Mouse (Mus musculus): ENCODE data around the gene Olfr1089.

The Olfr1089 gene

DNA sequence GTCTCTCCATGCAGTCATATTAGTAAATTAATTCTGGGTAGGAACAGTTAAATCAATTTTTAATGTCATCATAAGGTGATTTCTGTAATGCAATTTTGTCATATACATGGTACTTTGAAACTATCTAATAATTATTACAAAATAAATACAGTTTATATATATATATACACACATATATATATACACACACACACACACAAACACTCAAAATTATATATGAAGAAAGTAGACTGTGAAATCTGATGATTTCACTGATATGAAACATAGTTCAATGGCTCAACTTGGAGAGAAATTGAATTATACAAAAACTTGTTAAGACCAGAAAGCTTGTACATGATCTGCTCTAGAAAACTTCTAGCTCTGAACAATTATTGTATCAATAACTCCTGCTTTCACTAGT is at the start of gene Olfr1089:
Gene Olfr1089 (minus strand): TSS at position 101 of the 400 bp plus-strand sequence.
- DNase-seq (ENCODE audit: low read depth, low spot score): no peak
- no peaks in the 10 kb centered on the region for H3K27me3 ChIP-seq (ENCODE audit: control insufficient read depth, insufficient read depth, low read length, poor library complexity, severe bottlenecking)

DNA sequence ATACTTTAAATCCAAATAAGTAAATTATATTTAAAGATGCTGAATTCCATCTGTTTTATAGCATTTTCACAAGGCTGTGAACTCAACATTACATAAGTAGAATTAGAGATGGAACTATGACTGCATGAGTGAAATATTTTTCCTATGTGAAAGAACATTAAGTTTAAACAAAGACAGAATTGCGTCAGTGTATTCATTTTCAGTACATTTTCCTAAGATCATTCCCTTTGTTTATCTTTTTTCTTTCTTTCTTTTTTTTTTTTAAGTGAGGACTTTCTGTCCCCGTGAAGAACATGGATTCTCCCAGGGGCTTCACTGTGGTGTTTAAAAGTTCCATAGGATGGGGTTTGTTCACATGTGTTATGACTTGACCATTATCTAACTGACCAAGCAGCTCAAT is 48.7 kb upstream of the Olfr1089 start, which contains the start of gene Olfr1093:
Gene Olfr1093 (plus strand): TSS at position 301 of the 400 bp plus-strand sequence.
- Histone ChIP-seq H3K27me3 (ENCODE audit: control insufficient read depth, insufficient read depth, low read length, poor library complexity, severe bottlenecking) (no peaks in the 10 kb centered on the region), H3K36me3 (ENCODE audit: control insufficient read depth, insufficient read depth, low read length, poor library complexity, severe bottlenecking) (no peaks in the 10 kb centered on the region)
- no peak for DNase-seq (ENCODE audit: low read depth, low spot score)

More for the DNA sequence above, at the start of gene Olfr1089:
- H3K36me3 ChIP-seq (ENCODE audit: control insufficient read depth, insufficient read depth, low read length, poor library complexity, severe bottlenecking): no peaks in the 10 kb centered on the region

DNA sequence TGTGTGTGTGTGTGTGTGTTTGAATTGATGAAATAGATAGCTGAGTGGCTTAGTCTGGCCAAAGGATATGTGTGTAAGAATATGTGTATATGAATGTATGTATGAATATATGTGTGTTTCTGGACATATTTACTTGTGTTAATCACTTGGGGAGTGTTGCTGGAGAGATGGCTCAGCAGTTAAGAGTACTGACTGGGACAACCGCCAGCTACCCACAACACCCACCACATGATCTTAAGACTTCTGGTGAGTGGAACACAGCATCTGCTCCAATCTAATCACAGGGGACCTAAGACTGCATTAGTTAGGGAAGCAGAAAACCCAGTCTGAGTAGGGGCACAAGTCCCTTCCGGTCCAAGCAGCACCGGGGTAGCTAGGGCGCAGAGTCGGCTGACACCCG is 27.5 kb upstream of the Olfr1089 start:
- H3K36me3 ChIP-seq (ENCODE audit: control insufficient read depth, insufficient read depth, low read length, poor library complexity, severe bottlenecking): no peaks in the 10 kb centered on the region
- H3K27me3 ChIP-seq (ENCODE audit: control insufficient read depth, insufficient read depth, low read length, poor library complexity, severe bottlenecking): no peaks in the 10 kb centered on the region
- DNase-seq (ENCODE audit: low read depth, low spot score): no peak

DNA sequence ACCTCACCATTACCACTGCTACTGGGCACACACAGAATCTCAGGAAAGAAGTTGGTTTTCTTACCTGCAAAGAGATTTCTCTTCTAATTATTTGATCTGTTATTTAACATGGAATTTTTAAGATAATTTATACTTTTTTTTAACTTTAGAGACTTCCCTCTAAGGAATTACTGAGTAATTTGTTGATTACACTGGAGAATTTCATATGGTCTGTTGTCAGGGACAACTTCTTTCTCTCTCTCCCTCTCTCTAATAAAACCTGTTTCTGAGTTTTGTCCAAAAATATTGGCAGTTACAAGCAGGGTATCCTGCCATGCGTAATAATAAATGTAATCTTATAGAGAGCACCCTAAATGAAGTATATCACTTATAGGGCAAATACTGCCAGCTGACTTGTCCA is 25.4 kb upstream of the Olfr1089 start, which contains the start of gene Olfr1090:
Gene Olfr1090 (minus strand): TSS at position 101 of the 400 bp plus-strand sequence.
- no peaks in the 10 kb centered on the region for H3K36me3 ChIP-seq (ENCODE audit: control insufficient read depth, insufficient read depth, low read length, poor library complexity, severe bottlenecking)
- no peaks in the 10 kb centered on the region for H3K27me3 ChIP-seq (ENCODE audit: control insufficient read depth, insufficient read depth, low read length, poor library complexity, severe bottlenecking)
- no peak for DNase-seq (ENCODE audit: low read depth, low spot score)

DNA sequence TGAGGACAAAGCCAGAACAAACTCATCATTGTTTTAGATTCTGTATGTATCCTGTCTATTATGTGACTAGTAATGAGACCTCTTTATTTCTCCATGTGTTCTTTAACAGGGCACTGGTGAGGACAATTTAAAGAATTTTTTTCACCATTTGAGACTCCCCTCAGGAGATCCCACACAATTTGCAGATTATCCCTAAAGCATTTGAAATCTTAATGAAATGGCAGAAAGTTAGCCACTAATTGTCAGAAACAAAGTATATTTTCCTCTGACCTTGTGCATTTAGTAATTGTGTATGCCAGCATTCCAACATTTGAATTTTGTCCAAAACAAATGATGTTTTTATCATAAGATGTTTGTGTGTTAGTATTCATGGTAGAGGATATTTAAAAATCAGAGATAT is 35.2 kb downstream of the Olfr1089 start, which contains the start of gene Olfr1087:
Gene Olfr1087 (minus strand): TSS at position 101 of the 400 bp plus-strand sequence.
- no peaks in the 10 kb centered on the region for H3K36me3 ChIP-seq (ENCODE audit: control insufficient read depth, insufficient read depth, low read length, poor library complexity, severe bottlenecking)
- no peak for DNase-seq (ENCODE audit: low read depth, low spot score)
- H3K27me3 ChIP-seq (ENCODE audit: control insufficient read depth, insufficient read depth, low read length, poor library complexity, severe bottlenecking): no peaks in the 10 kb centered on the region

All from splenic B cell, adult 2 months (primary cell).